Mouse (Mus musculus): ENCODE data around the gene Vsx2. TPM values are rescaled to one million over a fixed set of nuclear protein-coding genes. Genes with fewer than 3 reads are reported as not detected.

Vsx2 gene
- polyA plus RNA-seq, 3 experiments from 2014 or later: not detected

Other genes with a start within 250 kb of the Vsx2 start
- gene Coq6, start 208.1 kb upstream of the Vsx2 start, polyA plus RNA-seq (2017; shearing (Covaris generic)): 10 to 100 TPM; 18.4 to 22.7 (median 19.4) TPM
- 1 to 10 TPM in 1 of 3 experiments, under 1 TPM in 2; 0.30 to 1.3 (median 0.43) TPM for gene Fam161b, start 207.9 kb upstream of the Vsx2 start, polyA plus RNA-seq (2017; shearing (Covaris generic))
- 10 to 100 TPM; 22.4 to 28.4 (median 24.5) TPM for gene Entpd5, start 160.7 kb upstream of the Vsx2 start, polyA plus RNA-seq (2017; shearing (Covaris generic))
- gene Bbof1, start 160.7 kb upstream of the Vsx2 start, polyA plus RNA-seq (2017; shearing (Covaris generic)): under 1 TPM; 0.30 to 0.69 (median 0.60) TPM
- 10 to 100 TPM; 31.0 to 35.6 (median 31.9) TPM for gene Rnf113a2, start 152.6 kb upstream of the Vsx2 start, polyA plus RNA-seq (2017; shearing (Covaris generic))
- 10 to 100 TPM in 2 of 3 experiments, 1 to 10 TPM in 1; 3.9 to 17.8 (median 16.4) TPM for gene Aldh6a1, start 118.8 kb upstream of the Vsx2 start, polyA plus RNA-seq (2017; shearing (Covaris generic))
- 10 to 100 TPM; 25.6 to 29.4 (median 25.6) TPM for gene Lin52, start 118.3 kb upstream of the Vsx2 start, polyA plus RNA-seq (2017; shearing (Covaris generic))
- gene Abcd4, start 47.7 kb downstream of the Vsx2 start, polyA plus RNA-seq (2017; shearing (Covaris generic)): 10 to 100 TPM in 2 of 3 experiments, 1 to 10 TPM in 1; 7.1 to 11.4 (median 11.1) TPM
- gene Vrtn, start 71.3 kb downstream of the Vsx2 start, polyA plus RNA-seq (2017; shearing (Covaris generic)): not detected
- gene Syndig1l, start 129.1 kb downstream of the Vsx2 start, polyA plus RNA-seq (2017; shearing (Covaris generic)): not detected
- gene Npc2, start 203.4 kb downstream of the Vsx2 start, polyA plus RNA-seq (2017; shearing (Covaris generic)): 100 to 1,000 TPM; 121 to 184 (median 148) TPM
- gene Isca2, start 203.5 kb downstream of the Vsx2 start, polyA plus RNA-seq (2017; shearing (Covaris generic)): 100 to 1,000 TPM; 101 to 138 (median 130) TPM